Mouse (Mus musculus) neural tube, embryonic 13.5 days (tissue): ENCODE measurements at regions not wholly inside any gene's neighbourhood (a gene's known extent, or its start where the extent isn't known, plus 50 kb on each side); places are given as distances from the start of the nearest gene placed in this dataset.
"Not testable (repeated sequence)": the region's sequence is repeated elsewhere in the genome, so short reads cannot be mapped to it uniquely, and the experiment has no call there.

Source experiments
- ATAC-seq: fragments of 200-750 bp; cut with Nextera tagmentation; 2 replicates; pipeline ENCODE4 v1.8.0; 2017; ENCODE audit warnings: low read depth, mild to moderate bottlenecking, moderate TSS enrichment, moderate library complexity
- H3K27ac ChIP-seq: fragments of 300-500 bp; sonication (generic); replicated peaks from 2 replicates; pipeline ENCODE4 v1.5.1; 2015; ENCODE audit warnings: moderate library complexity, mild to moderate bottlenecking, inconsistent platforms
- H3K27me3 ChIP-seq: fragments of 300-500 bp; sonication (generic); 2 replicates; pipeline ENCODE4 v1.6.1; 2015; ENCODE audit warnings: mild to moderate bottlenecking, inconsistent platforms
- H3K36me3 ChIP-seq: fragments of 300-500 bp; sonication (generic); 2 replicates; pipeline ENCODE4 v1.6.1; 2015; ENCODE audit warnings: mild to moderate bottlenecking, inconsistent platforms
- H3K4me1 ChIP-seq: fragments of 300-500 bp; sonication (generic); replicated peaks from 2 replicates; pipeline ENCODE4 v1.6.1; 2015; ENCODE audit warnings: inconsistent platforms
- H3K4me2 ChIP-seq: fragments of 300-500 bp; sonication (generic); 2 replicates; pipeline ENCODE4 v1.6.1; 2015; ENCODE audit warnings: inconsistent platforms, mild to moderate bottlenecking, moderate library complexity
- H3K4me3 ChIP-seq: fragments of 300-500 bp; sonication (generic); 2 replicates; pipeline ENCODE4 v1.5.1; 2015; ENCODE audit warnings: mild to moderate bottlenecking, inconsistent platforms
- H3K9ac ChIP-seq: fragments of 300-500 bp; sonication (generic); 2 replicates; pipeline ENCODE4 v1.6.1; 2015; ENCODE audit warnings: moderate library complexity, mild to moderate bottlenecking, inconsistent platforms
- H3K9me3 ChIP-seq: fragments of 300-500 bp; sonication (generic); 2 replicates; pipeline ENCODE4 v1.6.1; 2016; ENCODE audit warnings: inconsistent platforms
- WGBS: fragments of 180-500 bp; shearing (Covaris S2); methylation state at CpG from one replicate; pipeline ENCODE4 v1.1.7; 2015; 5-methylcytosine and 5-hydroxymethylcytosine counted together

DNA sequence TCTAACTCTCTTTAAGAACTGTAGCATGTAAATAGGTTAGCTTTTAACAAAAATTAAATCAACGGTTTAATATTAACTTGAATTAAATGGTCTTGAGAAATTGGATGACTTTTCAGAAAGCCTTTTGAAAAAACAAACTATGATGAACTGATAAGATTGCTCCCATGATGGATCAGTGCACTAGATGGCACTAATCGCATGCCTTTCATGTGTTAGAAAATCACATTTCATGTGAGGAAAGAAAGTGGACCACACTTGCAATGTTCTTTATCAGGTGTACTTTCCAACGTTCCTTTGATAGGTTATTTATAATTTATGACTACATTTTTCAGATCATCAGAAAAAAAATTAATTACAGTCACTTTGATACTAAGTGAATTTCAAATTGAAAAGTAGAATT is 1003.2 kb upstream of the 4930412O13Rik start:
- H3K9ac ChIP-seq: no peak overlapping the region
- H3K27me3 ChIP-seq: no peaks in the 10 kb centered on the region
- H3K36me3 ChIP-seq: no peaks in the 10 kb centered on the region
- no peak for ATAC-seq
- H3K9me3 ChIP-seq: no peaks in the 10 kb centered on the region
- no peak overlapping the region for H3K27ac ChIP-seq
- no peaks in the 10 kb centered on the region for H3K4me1 ChIP-seq
- H3K4me2 ChIP-seq: no peak overlapping the region
- H3K4me3 ChIP-seq: no peak overlapping the region
- 81% methylated on average over 3 of the region's 3 CpGs for WGBS

DNA sequence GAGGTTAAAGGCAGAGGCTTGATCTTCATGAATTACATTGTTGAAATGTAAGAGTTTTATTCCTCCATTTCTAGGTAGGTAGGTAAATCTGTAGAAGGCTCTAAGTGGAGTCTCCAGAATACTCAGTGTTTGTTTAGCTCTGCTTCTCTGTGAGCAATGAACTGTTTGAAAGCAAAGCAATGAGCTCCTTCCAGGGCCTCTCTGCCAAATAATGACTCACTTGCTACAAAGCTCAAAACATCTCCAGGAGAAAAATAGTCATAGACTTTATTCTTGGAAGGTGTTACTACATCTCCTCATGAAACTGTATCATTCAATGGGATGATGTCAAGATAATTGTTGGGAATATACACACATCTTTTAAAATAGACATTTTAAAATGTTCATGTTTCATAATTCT is 968.6 kb upstream of the 4930412O13Rik start:
- Histone ChIP-seq H3K36me3 (no peaks in the 10 kb centered on the region), H3K27ac (no peak overlapping the region), H3K4me2 (no peak overlapping the region), H3K4me1 (no peaks in the 10 kb centered on the region), H3K9me3 (no peaks in the 10 kb centered on the region), H3K4me3 (no peak overlapping the region), H3K27me3 (no peaks in the 10 kb centered on the region), H3K9ac (no peak overlapping the region)
- ATAC-seq: no peak

DNA sequence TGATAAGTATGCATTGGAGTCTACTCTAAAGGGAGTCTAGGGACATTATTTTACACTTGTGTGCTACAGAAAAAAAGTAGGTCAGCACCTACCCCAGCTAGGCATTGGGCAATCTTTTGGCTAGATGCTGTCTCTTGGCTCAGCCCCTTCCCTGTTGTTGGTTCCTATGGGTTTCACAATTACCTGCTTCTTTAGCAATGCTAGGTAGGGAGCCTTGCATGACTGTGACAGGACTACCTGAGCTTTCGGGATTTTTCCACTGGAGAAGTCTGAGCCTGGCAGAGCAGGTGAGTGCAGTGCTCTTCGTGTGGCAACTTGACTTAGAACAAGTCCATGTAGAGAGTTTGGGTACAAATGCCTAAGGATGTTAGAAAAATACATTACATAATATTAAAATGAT is 956.2 kb upstream of the 4930412O13Rik start:
- Histone ChIP-seq H3K4me2 (no peak overlapping the region), H3K27ac (no peak overlapping the region), H3K36me3 (no peaks in the 10 kb centered on the region), H3K4me3 (no peak overlapping the region), H3K27me3 (no peaks in the 10 kb centered on the region), H3K4me1 (no peaks in the 10 kb centered on the region), H3K9me3 (no peaks in the 10 kb centered on the region), H3K9ac (no peak overlapping the region)
- no peak for ATAC-seq
- 92% methylated on average over 2 of the region's 2 CpGs for WGBS

DNA sequence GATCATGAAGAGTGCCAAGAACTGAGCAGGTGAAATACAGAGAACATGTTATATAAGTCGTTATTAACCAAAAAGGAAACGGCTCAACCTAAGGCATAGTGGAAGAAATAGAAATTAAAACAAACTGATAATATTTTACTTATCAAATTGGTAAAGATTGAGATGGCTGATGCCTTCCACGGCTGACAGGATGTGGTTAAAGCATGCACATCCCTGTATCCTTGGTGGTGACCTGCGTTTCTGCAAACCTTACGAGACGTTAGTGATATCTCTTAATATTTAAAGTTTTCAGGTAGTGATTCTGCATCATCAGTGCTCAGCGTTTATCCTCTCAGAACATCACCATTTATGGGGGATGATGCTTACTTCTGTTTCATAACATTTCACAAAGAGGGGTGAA is 939.5 kb upstream of the 4930412O13Rik start:
- H3K4me3 ChIP-seq: no peak overlapping the region
- WGBS: 89% methylated on average over 7 of the region's 7 CpGs
- H3K4me1 ChIP-seq: no peaks in the 10 kb centered on the region
- H3K9ac ChIP-seq: no peak overlapping the region
- H3K27me3 ChIP-seq: no peaks in the 10 kb centered on the region
- H3K36me3 ChIP-seq: no peaks in the 10 kb centered on the region
- no peak for ATAC-seq
- no peaks in the 10 kb centered on the region for H3K9me3 ChIP-seq
- H3K4me2 ChIP-seq: no peak overlapping the region
- no peak overlapping the region for H3K27ac ChIP-seq

DNA sequence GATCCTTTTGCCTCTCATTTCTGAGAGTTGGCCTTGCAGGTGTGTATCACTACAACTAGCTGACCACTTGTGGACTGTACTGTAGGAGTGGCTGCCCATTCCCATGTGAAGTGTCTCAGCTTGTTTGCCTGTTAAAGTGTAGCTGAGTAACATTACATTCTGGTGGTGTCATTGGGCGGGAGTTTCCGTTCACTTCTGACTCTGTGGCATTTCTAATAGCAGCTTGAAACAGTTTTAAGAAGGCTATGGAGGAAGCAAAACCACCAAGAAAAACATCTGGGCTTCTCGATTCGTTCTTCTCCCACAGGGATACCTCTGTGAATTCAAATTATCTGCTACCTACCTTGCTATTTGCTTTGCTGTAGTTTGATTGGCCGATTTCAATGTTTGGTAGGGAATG is 922.1 kb upstream of the 4930412O13Rik start:
- 88% methylated on average over 5 of the region's 5 CpGs for whole genome bisulfite sequencing
- Histone ChIP-seq H3K36me3 (no peaks in the 10 kb centered on the region), H3K27ac (no peak overlapping the region)

DNA sequence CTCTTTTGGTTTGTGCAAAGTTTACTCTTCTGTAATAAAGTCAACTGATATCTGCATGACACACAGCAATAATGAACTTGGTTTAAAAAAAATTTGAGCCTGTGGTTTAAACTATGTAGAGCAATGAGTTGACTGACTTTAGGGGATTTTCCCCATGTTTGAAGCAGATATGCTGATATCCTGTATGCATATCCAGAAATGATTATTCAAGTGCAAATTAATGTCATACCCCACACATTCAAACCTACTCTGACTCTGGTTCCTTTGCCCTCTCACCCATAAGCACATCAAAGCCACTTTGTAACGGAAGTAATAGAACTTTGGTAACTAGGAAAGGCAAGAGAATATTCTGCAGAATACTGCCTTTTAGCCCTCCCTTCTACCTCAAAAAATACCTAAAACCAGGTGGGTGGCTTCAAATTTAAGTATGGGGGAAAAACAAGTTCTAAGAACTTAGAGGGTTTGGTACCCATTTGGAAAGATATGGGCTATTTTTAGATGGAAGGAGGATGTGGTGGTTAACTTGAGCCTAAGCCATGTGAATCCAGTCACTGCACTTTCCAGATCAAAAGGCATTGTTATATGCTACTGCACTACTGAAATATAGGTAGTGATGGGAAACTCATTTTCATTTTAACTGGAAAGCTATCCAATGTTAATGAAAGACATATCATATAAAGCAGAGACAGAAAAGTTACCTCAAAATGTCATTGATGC is 915.9 kb upstream of the 4930412O13Rik start:
- Histone ChIP-seq H3K9me3 (no peaks in the 10 kb centered on the region), H3K4me2 (no peak overlapping the region), H3K27me3 (no peaks in the 10 kb centered on the region), H3K36me3 (no peaks in the 10 kb centered on the region), H3K27ac (no peak overlapping the region), H3K9ac (no peak overlapping the region), H3K4me1 (no peaks in the 10 kb centered on the region), H3K4me3 (no peak overlapping the region)
- WGBS: 91% methylated on average over 1 of the region's 1 CpGs
- ATAC-seq: no peak

More for the DNA sequence above, 922.1 kb upstream of the 4930412O13Rik start:
- Histone ChIP-seq H3K4me3 (no peak overlapping the region), H3K9ac (no peak overlapping the region), H3K9me3 (no peaks in the 10 kb centered on the region), H3K27me3 (no peaks in the 10 kb centered on the region), H3K4me1 (no peaks in the 10 kb centered on the region), H3K4me2 (no peak overlapping the region)
- no peak for ATAC-seq

DNA sequence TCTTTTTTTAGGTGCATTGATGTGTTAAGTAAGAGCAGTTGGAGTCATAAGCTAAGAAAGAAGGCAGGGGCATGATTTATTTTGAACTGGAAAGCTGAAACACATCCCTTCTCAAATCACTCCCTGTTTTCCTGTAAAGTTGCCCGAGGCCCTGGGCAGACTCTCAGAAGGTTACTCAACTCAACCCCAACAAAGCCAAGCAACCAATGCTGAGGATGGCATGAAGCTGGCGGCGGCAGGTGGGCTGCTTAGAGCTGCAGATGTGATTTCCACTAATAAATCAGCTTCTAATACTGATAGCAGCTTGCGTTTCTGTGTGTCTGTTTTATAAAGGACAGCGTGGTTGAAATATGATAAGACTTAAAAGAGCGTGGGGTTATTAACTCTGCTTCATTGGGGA is 905.4 kb upstream of the 4930412O13Rik start:
- Histone ChIP-seq H3K27me3 (no peaks in the 10 kb centered on the region), H3K36me3 (no peaks in the 10 kb centered on the region), H3K4me1 (no peaks in the 10 kb centered on the region), H3K9ac (no peak overlapping the region), H3K4me3 (no peak overlapping the region), H3K9me3 (no peaks in the 10 kb centered on the region), H3K4me2 (no peak overlapping the region), H3K27ac (no peak overlapping the region)
- ATAC-seq: no peak
- 73% methylated on average over 6 of the region's 6 CpGs for WGBS

DNA sequence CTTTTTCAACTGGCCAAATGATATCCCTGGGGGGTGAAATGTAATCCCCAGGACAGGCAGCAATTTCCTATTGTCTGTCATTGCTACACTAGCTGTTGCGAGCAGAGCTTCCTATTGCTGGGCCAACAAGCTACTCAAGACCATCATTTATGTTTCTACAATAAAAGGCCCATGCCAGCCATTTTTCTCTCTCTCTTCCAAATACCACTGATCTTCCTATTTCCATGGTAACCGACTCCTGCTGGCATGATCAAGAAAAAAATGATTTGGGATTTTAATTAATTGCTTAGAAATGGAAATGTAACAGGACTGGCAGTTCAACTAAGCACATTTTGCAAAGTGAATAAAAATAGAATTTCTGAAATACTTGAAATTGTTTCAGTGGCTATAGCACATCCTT is 868.7 kb upstream of the 4930412O13Rik start:
- H3K27ac ChIP-seq: no peak overlapping the region
- no peak overlapping the region for H3K9ac ChIP-seq
- no peak overlapping the region for H3K4me2 ChIP-seq
- no peak overlapping the region for H3K4me3 ChIP-seq
- H3K4me1 ChIP-seq: no peaks in the 10 kb centered on the region
- no peak for ATAC-seq
- H3K27me3 ChIP-seq: no peaks in the 10 kb centered on the region
- H3K9me3 ChIP-seq: no peaks in the 10 kb centered on the region
- no peaks in the 10 kb centered on the region for H3K36me3 ChIP-seq
- WGBS: 64% methylated on average over 2 of the region's 2 CpGs

DNA sequence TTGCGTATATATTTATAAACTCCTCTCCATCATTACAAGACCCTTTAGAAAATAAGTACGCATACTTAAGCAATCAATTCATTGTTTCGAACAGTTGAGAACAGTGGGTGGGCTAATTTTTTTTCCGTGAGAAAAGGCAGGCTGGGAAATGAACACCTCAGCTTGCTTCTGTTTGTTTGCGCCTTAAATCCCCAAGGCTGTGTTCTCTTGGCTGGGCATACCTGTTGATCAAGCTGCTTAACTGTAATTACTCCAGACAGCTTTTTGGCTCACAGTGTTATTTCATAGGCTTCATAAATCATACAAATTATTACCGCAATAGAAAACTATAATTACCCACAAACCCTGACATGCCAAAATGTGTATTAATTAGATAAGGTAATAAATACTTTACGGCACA is 848.0 kb upstream of the 4930412O13Rik start:
- Histone ChIP-seq H3K4me3 (no peak overlapping the region), H3K4me1 (no peaks in the 10 kb centered on the region), H3K27me3 (no peaks in the 10 kb centered on the region), H3K36me3 (no peaks in the 10 kb centered on the region), H3K27ac (no peak overlapping the region), H3K9ac (no peak overlapping the region), H3K4me2 (no peak overlapping the region), H3K9me3 (no peaks in the 10 kb centered on the region)
- ATAC-seq: no peak
- 85% methylated on average over 7 of the region's 7 CpGs for WGBS

DNA sequence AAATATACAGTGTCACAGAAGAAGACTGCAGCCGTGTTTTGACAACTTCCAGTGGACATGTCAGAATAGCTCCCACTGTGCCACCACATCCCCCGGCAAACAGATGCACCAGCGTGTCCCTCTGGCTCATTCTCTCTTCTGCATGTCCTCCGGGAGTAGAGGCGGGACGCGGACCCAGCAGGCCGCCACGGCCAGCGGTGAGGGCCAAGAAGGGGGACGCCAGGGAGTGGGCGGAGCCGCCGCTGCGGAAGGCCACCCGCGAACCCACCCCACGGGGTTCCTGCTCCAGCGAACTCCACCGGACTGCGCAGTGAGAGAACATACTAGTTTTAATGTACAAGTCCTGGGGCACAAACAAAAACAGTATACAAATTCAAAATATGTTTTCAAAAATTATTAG is 838.7 kb upstream of the 4930412O13Rik start:
- H3K4me2 ChIP-seq, ATAC-seq, H3K9ac ChIP-seq, H3K9me3 ChIP-seq, H3K27ac ChIP-seq, H3K4me3 ChIP-seq, H3K27me3 ChIP-seq, H3K4me1 ChIP-seq, H3K36me3 ChIP-seq: not testable (repeated sequence)
- WGBS: 55% methylated on average over 21 of the region's 21 CpGs

DNA sequence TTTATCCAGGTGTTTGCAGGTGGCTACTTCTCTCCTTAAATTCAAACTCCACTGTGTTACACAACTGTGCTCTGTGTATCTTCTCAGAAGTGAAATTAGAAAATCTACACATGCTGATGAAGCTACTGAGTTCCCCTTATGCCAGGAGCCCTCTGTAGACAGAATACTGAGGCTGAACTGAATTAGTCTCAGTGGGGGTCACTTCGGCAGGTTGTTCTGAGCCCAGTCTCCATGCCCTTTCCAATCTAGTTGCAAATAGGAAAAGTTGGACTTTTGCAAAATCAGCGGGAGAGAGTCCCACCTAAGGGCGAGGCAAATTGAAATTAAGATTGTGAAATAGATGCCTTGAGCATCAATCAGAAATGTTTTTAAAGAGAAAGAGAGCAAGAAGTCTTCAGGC is 833.1 kb upstream of the 4930412O13Rik start:
- 81% methylated on average over 3 of the region's 3 CpGs for WGBS
- no peak overlapping the region for H3K4me3 ChIP-seq

DNA sequence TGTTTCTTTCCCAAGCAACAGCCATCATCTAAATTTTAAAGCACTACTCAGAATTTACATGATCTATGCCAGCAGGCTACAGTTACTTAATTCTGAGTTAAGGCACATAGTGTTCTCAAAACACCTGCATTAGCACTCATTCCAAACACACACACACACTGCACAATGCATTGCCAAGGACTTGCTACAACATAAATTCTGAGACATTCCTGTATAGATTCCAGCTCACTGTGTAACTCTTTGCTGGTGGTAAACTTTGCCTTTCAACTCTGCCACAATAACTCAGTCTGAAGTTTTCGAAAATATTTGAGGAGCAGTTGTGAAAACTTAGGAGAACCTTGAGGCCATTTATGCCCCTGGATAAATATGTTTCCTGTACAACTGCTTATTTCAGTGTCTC is 807.2 kb upstream of the 4930412O13Rik start:
- ATAC-seq: no peak
- H3K9ac ChIP-seq: no peak overlapping the region
- no peak overlapping the region for H3K4me2 ChIP-seq
- H3K27me3 ChIP-seq: no peaks in the 10 kb centered on the region
- WGBS: 84% methylated on average over 1 of the region's 1 CpGs
- no peak overlapping the region for H3K27ac ChIP-seq
- H3K9me3 ChIP-seq: no peaks in the 10 kb centered on the region
- H3K4me1 ChIP-seq: no peaks in the 10 kb centered on the region
- no peak overlapping the region for H3K4me3 ChIP-seq
- H3K36me3 ChIP-seq: no peaks in the 10 kb centered on the region

More for the DNA sequence above, 833.1 kb upstream of the 4930412O13Rik start:
- H3K36me3 ChIP-seq: no peaks in the 10 kb centered on the region
- no peak for ATAC-seq
- no peaks in the 10 kb centered on the region for H3K27me3 ChIP-seq
- H3K27ac ChIP-seq: no peak overlapping the region
- no peaks in the 10 kb centered on the region; the same call in 1 of the 2 replicates for H3K9me3 ChIP-seq
- H3K9ac ChIP-seq: no peak overlapping the region
- no peak overlapping the region for H3K4me2 ChIP-seq
- H3K4me1 ChIP-seq: no peaks in the 10 kb centered on the region

DNA sequence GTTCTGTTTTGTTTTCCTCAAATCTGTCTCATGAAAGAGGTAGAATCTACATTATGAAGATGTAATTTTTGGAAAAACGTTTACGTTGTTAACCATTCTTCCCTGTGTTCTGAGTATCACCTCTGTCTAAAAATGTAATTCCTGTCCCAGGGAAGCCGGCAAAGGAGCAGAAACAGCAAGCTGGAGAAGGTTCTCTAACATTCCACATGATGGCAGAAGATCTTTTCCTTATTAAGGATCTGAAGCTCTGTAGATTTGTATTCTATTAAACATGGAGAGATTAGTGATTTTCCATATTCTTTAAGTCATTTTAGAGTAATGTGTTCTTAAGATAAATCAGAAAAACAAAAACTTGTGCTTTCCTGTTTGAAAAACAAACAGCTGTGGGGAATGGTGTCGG is 802.9 kb upstream of the 4930412O13Rik start:
- Histone ChIP-seq H3K4me3 (no peak overlapping the region), H3K9ac (no peak overlapping the region), H3K4me1 (no peaks in the 10 kb centered on the region), H3K27me3 (no peaks in the 10 kb centered on the region), H3K9me3 (no peaks in the 10 kb centered on the region), H3K27ac (no peak overlapping the region), H3K4me2 (no peak overlapping the region), H3K36me3 (no peaks in the 10 kb centered on the region)
- 86% methylated on average over 4 of the region's 4 CpGs for whole genome bisulfite sequencing
- no peak for ATAC-seq
